Mouse (Mus musculus): ENCODE measurements around the gene Phb2.
A peak's percentile ranks its signal among the peaks of the same experiment; 100 is the strongest.

Phb2 gene

DNA sequence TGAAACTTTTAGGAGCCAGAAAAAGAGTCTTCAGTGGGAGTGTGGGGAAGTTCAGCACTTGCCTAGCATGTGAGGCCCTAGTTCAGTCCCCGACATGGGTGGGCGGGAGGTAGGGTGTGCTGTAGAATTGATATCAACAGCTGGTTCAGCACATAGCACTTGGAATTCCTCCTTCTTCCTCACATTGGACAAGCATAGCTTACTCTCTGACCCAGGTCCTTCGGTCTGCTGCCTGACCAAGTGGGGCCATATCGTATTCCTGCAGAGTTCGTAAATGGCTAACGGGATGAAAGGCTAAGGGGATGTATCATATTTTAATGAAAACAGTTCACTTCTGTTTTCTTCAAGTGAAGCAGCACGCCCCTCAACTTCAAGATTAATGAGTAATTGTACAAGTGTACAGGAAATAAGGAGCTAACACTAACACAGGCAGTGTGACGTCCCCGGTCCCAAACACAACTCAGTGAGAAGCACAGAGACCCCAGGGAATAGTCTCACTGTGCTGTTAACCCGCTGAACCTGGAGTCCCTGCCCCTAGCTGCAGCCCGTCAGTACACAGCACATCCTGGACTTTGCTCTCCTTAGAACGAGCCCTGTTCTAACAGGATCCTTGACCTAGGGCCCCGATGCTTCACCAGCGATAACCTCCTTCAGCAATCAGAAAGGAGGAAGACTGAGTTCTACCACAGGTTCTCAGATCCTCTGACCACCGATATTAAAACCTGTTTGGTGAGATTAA, 18.7 kb upstream of the Phb2 start:
- DNase-seq: no peak

DNA sequence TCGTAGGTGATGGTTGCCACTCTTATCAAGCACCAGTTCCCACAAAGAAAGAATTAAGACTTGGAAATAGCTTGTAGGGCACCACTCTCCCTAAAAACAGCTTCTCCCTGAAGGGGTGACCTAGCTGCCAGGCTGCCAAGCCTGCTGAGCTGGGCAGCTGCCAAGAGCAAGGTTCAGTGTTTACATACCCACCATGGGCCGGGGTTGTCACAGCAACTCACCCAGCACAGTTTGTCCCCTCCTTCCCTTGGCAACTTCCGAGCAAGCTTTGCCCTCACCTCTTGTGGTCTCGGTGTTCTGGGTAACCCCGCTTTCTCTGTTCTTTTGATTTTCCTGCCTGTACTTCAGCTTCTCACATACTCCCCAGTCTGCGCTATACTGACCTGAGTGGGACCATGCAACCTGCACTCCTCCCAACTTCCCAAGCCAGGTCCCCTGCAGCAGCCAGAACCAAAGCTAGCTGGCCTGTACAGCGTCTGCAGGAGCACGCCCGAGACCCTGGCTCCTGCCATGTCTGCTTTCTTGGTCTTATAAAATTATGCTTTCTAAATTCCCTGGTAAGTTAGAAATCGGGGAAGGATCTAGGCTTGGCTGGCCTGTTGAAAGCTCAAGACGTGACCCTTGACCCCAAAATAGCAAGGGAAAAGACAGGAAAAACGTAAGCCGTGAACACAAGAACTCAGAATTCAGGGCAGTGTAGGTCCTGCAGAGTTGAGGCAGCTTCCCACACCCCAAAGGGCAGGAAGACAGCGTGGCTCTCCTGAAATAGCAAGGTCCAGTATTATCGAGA, 17.8 kb upstream of the Phb2 start:
- DNase-seq: peak; percentile 98

DNA sequence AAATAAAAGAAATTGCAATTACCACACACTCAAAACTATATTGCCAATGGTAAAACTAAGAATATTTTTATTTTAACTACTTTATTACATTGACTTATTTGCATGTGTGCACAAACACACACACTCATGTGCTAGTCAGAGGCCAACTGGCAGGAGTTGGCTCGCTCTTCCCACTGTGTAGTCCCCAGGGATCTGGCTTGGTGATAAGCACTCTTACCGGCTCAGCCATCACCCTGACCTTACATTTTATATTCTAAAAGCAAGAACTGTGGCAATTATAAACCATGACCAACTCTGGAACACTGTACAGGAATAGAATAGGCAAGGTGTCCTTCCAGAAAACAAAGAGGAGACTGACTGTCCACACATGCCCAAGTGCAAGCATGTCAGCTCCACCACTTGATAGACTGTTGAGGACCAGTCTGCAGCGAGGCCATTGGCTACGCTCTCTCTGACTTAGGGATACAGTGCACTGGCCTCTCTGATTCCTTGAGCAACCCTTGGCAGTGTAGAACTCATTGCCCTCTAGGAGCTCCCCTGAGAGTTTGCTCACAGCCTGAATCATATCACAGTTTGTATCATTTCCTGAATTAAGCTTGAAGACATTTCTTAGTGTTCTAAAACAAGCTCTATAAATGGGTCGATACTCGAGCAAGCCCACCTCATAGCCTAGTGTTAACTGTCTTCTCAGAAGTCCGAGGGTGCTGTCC, 15.5 kb upstream of the Phb2 start:
- DNase-seq: no peak

DNA sequence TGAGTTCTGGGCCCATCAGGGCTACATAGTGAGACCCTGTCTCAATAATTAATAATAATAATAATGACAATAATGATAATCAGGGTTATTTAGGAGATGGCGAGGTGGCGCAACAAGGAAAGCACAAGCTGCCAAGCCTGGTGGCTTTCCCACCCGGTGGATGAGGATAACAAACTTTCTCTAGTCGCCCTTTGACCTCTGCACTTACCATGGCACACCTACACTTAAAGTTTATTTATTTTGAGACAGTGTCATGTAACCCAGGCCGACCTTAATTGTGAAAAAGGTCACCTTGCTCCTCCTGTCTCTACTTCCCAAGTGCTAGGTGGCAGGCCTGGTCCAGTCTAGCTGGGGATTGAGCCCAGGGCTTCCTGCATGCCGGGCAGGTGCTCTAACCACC, 13.4 kb upstream of the Phb2 start:
- no peak for DNase-seq

GRCm38 (mm10) chr6:124699366-124699765, 12.8 kb upstream of the Phb2 start:
- DNase-seq: no peak

DNA sequence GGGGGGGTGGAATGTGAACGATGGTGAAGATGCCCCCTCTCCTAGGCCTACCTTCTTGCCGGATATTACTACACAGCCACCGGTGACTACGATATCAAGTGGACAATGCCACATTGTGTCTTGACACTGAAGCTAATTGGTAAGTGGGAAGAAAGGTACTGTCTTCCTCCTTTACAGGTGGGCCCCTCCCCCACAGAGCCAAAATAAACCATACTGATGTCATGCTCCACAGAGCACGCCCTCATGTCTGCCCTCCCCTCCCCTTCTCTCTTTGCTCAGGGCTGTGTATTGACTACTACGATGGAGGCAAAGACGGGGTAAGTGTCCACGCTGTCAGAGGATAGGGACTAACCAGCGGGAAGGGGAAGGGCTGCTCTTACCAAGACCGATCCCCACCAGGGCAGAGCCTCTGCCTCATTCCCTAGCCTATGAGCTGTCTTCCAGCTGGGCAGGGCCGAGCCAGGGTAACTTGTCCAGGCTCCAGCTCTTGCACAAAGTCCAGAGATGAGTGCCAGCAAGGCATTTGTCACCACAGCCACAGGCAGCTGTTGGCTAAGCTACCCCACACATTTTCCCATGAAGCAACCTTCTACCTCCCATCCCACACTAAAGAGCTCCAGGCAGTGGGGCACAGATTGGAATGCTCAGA, 12.1 kb upstream of the Phb2 start:
- DNase-seq: peak; percentile 98

DNA sequence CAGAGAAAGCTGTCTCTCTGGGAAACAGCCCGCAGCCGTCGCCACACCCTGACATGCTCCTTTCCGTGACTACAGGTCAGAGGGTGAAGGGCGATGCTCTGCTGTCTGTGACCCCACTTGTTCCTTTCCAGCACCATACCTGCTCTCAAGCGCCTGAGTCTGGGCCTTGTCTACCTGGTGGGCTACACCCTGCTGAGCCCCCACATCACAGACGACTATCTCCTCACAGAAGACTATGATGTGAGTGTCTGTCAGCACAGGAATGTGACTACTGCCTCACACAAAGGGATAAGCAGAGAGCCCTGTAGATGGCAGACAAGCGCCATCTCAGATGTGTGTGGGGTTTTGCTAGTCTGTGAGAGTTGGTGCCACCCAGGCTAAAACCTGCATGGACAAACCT, 10.8 kb upstream of the Phb2 start:
- DNase-seq: no peak

DNA sequence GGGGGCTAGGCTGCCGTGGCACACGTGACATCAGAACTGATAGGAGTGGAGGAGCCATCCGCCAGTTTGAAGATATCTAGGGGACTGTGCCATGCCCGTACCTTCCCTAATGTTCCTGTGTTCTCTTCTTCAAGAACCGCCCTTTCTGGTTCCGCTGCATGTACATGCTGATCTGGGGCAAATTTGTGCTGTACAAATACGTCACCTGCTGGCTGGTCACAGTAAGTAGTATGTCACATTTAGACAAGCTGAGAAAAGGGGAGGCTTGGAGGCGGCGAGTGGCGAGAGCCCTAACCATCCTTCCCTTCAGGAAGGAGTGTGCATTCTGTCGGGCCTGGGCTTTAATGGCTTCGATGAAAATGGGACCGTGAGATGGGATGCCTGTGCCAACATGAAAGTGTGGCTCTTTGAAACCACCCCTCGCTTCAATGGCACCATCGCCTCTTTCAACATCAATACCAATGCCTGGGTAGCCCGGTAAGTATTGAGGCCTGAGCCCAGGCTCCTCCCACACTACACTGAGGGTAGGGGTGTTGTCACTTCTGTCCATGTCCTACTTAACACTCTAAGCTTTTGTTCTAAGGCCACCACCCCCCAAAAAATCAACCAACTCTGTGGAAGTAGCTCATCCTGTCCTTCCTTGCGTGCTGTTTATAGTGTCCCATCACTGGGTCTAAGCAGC, 9.9 kb upstream of the Phb2 start:
- DNase-seq: peak; percentile 92

- peak; percentile 96 for DNase-seq
Measured at GRCm38 (mm10) chr6:124702784-124703103, 9.4 kb upstream of the Phb2 start.

DNA sequence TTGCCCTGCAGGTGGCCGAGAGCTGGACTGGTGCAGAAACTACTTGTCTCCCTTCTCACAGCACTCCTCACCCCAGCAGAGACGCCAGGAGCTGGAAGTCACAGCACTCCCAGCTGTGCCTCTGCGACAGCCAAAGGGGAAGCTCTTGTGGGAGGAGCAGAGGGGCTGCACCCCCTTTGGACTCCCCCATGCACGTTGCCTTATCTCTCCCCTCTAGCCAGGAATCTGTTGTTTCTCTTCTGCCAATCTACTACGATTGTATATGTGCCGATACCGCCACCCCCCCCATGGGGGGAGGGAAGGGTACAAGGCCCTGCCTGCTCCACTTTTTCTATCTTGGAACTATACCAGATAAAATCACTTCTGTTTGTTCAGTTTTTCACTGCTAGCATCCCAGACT, 8.3 kb upstream of the Phb2 start:
- DNase-seq: no peak

GRCm38 (mm10) chr6:124704417-124704816, 7.7 kb upstream of the Phb2 start:
- DNase-seq: no peak

DNA sequence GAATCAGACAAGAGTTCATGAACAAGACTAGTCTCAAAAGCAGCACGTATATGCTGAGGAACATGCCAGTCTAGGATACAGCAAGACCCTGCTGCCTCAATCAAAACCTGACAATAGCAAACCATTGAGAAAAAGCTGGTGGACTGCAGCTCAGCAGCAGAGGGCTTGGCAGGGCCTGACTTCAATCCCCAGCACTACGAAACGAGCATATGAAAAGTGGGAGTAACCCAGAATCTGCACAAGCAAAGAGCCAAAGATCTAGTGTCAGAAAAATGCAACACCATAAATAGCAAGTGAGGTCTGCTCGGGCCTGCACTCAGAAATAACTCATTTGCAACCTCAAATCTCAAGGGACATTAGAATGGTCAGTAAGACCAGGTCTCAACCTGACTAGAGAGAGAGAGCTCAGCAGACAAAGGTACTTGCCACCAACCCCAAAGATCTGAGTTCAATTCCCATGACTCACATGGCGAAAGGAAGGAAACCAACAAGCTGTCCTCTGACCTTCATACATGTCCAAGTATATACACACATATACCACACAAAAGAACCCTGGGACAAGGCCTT, 6.0 kb upstream of the Phb2 start:
- DNase-seq: no peak

- DNase-seq: no peak
Measured at GRCm38 (mm10) chr6:124708289-124708889, 3.7 kb upstream of the Phb2 start.

DNA sequence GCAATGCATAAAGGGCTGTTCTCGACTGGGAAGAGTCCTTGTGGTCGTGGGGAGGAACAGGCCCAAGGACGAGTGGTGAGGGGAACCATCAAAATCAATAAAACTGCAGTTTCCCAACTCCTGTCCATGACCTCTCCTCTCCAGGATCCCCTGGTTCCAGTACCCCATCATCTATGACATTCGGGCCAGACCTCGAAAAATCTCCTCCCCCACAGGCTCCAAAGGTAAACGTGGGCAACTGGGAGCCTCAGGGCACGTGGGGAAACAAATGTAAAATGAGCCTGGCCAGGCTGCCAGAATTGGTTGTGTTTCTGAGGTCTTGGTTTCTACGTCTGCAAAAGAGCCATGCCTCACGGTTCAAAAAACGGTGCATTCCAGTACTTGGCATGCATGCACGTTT, 782 bp downstream of the Phb2 start:
- DNase-seq: no peak

DNA sequence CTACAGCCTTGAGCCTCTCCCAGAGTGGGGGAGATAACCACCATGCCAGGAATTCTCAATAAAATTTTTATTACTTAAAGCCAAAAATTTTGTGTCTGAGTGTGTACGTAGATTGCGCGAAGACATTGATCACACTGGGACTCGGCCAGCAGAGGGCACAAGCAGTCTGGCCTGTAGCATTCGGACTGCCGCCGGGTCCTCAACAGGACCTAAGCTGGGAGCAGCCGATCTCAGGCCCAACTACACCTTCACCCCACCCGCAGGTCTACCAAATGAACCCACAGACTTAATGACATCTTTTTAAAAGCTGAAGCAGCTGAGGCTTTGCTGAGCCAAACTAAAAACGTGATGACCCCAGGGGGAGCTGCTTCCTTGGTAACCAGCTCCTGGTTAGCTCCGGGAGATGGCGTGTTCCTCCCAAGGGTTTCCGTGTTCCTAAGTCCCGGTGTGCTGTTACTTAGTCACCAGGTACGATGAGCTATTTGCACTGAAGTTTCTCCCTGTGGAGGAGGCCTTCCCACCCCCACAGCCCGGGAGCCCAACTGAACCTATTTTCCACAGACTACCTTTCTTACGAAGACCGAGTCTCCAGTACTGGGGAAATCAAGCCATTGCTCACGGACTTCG, 4.8 kb downstream of the Phb2 start:
- DNase-seq: no peak

DNA sequence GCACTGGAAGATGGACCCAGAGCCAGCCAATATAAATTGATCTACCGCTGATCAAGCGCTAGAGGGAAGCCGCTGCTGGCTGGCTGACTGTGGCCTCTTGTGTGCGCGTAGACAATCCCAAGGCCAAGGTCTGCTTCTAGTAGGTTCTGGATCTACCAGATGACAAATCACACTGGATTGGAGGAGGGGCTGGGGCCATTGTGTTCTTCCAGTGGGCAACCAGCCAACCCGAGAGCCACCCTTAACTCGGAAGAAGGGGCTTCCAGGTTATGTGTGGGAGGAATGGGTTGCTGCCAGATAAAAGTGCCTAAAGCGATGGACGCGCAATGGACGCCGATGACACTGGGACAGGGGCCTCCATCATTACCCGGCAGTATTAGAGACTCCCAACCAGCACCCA, 5.8 kb downstream of the Phb2 start:
- no peak for DNase-seq

DNA sequence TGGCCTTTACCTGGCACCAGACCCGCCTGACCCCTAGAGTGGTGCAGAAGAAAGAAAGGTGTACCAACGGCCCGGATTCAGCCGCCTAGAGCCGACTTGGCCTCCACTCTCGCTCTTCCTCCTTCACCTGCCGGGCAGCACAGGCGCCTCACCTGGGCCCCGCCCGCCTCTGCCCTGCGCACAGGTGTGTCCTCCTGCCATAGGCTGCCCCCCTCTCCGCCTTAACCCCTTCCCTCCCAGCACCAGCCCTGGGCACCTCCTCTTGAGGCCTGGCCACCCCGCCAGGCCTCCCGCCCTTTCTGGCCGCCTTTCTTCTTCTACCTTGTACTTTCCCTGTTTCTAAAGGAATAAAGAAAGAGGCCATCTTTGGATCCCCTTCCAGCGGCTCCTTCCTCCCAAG, 6.6 kb downstream of the Phb2 start:
- DNase-seq: no peak

GRCm38 (mm10) chr6:124719354-124719978, 7.3 kb downstream of the Phb2 start:
- no peak for DNase-seq

- no peak for DNase-seq
Measured at GRCm38 (mm10) chr6:124720904-124721303, 8.8 kb downstream of the Phb2 start.

GRCm38 (mm10) chr6:124722876-124723473, 10.8 kb downstream of the Phb2 start:
- no peak for DNase-seq

DNA sequence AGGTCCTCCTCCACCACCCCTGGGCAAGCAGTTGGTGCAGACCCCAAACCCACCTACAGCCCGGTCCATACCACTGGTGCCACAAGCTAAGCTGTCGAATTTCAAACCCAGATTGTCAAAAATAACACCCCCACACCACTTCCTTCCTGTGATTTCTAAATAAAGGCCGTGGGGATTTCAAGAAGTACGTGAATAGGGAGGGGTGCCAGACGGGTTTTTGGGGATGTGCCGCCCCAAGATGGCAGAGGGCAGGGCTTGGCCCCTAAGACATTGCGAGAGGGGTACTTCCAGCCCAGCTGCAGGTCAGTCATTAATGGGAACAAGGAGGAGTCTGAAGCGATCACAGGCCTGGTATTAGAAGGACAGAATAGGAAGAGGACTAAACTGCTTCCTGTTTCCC, 11.4 kb downstream of the Phb2 start:
- peak; percentile 97 for DNase-seq
